Mouse (Mus musculus): Measurements from ENCODE around the gene Mapk11.

The Mapk11 gene

DNA sequence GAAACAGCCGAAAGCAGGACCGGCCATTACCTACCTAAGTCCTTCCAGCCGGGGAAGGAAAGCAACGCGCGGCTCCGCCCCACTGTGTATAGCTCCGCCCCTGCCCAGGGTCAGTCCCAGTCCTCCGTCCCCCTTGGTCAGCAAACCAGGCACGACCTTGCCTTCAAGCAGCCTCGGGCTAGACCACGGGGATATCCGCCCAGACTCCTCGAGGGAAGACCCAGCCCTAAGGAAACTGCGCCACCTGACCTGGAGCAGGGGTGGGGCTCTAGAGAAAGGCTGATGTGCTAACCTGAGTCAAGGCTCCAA, 24.4 kb upstream of the Mapk11 start:
- peak; percentile 79 for DNase-seq (ENCODE audit: low spot score)

GRCm38 (mm10) chr15:89173024-89173905, 23.8 kb upstream of the Mapk11 start:
- peak; percentile 73 for DNase-seq (ENCODE audit: low spot score)

- peak; percentile 45 for DNase-seq (ENCODE audit: low spot score)
These were observed 23.0 kb upstream of the Mapk11 start for GRCm38 (mm10) chr15:89172276-89172935.

GRCm38 (mm10) chr15:89171526-89172051, 22.2 kb upstream of the Mapk11 start:
- DNase-seq (ENCODE audit: low spot score) = no peak

- DNase-seq (ENCODE audit: low spot score) = peak; percentile 42
These were observed 20.7 kb upstream of the Mapk11 start for GRCm38 (mm10) chr15:89170102-89170501.

GRCm38 (mm10) chr15:89169431-89169830, 20.0 kb upstream of the Mapk11 start:
- peak; percentile 85 for DNase-seq (ENCODE audit: low spot score)

GRCm38 (mm10) chr15:89168922-89169321, 19.5 kb upstream of the Mapk11 start:
- peak; percentile 40 for DNase-seq (ENCODE audit: low spot score)

- DNase-seq (ENCODE audit: low spot score) = no peak
These were observed 16.1 kb upstream of the Mapk11 start for GRCm38 (mm10) chr15:89165478-89165877.

DNA sequence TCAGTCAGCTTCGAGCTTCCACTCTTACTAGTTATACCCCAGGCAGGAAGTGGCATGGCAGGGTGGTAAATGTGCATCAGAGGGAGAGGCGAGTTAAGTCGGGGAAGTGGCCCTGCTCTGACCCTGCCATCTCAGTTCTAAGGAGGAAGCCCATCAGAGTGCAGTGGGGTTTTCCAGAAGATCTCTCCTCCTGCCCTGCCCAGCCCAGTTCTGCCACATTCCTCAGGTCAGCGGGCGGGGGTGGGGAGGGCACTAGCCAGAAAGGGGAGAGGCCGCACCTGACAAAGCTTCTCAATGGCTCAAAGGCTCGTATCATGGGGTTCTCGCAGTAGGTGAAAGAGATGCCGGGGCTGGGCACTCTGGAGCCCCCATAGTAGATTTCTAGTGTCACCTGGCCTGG, 12.0 kb upstream of the Mapk11 start:
- DNase-seq (ENCODE audit: low spot score) = no peak

DNA sequence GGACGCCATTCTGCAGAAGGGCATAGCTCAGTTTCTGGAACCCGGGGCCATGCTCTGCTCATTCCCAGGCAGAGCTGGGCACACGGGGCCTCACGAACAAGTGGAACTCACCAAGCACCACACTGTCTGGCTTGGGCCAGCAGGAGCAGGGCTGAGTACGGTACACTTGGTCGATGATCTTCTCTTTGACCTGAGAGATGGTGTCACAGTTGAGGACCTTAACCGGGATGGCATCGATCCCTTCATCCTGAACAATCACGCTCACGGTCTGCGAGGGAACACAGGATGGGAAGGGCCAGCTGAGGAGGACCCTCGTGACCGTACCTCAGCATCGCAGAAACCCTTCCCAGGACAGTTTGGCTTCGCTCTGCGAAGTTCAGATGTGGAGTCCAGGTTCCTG, 9.1 kb upstream of the Mapk11 start:
- DNase-seq (ENCODE audit: low spot score) = no peak

DNA sequence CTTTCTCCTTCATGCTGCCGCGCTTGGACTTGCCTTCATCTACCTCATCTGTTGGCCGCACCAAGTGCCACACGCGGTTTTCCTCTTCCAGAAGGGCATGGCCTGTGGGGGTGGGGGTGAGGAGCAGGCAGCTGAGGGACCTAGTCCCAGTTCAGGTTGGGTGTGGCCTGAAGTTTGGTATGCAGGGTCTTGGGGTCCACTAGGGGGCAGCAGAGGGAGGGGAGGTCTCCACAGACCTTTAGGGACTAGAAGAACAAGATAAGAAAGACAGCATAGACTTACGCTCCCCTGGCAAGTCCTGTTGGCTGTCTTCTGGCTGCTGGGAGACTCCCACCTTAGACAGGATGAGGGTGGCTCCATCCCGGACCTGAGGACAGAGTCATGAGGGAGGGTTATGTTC, 8.5 kb upstream of the Mapk11 start:
- peak; percentile 84 for DNase-seq (ENCODE audit: low spot score)

- DNase-seq (ENCODE audit: low spot score) = no peak
These were observed 2.9 kb upstream of the Mapk11 start for GRCm38 (mm10) chr15:89152312-89152711.

- DNase-seq (ENCODE audit: low spot score) = peak; percentile 67
These were observed 588 bp upstream of the Mapk11 start for GRCm38 (mm10) chr15:89150041-89150390.

DNA sequence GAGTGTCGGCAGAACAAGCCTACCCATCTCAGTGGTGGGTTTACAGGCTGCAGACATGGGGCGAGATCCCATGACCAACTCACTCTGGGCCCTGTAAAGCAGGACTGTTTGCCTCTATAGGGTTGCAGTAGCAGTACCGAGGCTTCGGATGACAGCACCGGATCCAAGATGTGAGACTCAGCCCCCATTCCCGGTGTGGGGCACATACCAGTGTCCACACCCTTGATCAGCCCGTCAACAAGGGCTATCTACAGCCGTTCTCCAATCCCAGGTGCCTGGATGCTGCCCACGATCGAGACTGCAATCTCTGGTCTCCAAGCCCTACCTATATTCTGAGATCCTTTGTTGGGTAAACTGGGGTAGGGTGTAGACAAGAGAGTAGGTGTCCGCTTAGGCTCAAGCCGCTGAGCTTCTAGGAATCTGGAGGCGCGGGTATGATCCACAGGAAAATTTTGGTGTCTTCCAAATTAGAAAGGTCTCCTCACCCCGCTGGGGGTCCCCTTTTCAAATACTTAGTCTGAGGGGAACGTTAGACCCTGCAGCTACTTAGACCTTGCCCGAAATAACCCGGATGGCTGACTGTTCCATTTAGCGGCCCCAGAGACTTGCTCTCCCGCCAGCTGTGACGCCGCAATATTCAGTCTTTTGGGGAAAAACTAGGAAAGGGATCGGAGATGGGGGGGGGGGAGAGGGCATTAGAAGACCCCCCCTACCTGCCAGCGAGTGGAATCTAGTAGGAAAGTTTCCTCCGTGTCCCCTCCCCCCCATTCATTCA, 745 bp downstream of the Mapk11 start:
- no peak for DNase-seq (ENCODE audit: low spot score)

GRCm38 (mm10) chr15:89147895-89148294, 1.5 kb downstream of the Mapk11 start:
- DNase-seq (ENCODE audit: low spot score) = no peak

GRCm38 (mm10) chr15:89147456-89147855, 2.0 kb downstream of the Mapk11 start:
- no peak for DNase-seq (ENCODE audit: low spot score)

DNA sequence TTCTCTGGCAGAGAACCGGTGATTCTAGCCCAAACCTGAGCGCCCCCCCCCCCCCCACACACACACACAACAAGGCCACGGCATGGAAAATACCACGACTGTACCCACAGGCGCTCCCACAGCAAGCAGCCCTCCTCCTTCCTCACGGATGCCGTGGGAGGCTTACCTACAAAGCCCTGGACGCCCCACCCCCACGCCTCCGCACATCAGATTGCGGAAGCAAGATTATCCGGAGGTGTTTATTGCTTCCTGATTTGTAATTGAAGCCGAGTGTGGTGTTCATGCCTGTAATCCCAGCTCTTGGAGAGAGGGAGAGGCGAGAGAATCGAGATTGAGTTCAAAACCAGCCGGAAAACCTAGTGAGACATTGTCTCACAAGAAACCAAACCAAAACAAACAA, 2.4 kb downstream of the Mapk11 start:
- no peak for DNase-seq (ENCODE audit: low spot score)

DNA sequence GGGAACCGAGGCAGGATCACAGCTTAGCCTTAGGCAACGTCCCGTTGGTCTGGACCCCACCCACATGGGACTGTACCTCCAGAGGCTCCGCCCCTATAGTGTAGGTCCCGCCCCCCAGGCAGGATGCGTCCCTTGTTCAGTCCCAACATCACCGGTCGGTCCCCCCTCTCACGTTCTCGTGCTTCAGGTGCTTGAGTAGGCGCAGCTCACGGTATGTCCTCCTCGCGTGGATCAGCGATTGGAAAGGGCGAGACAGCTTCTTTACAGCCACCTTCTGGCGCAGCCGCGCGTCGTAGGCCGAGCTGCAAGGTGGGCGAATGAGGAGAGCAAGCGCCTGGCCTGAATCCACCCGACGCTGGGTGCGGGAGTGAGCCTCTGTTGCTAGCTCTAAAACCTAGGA, 2.9 kb downstream of the Mapk11 start:
- DNase-seq (ENCODE audit: low spot score) = peak; percentile 73

- DNase-seq (ENCODE audit: low spot score) = no peak
These were observed 3.5 kb downstream of the Mapk11 start for GRCm38 (mm10) chr15:89145813-89146350.

- DNase-seq (ENCODE audit: low spot score) = no peak
These were observed 4.5 kb downstream of the Mapk11 start for GRCm38 (mm10) chr15:89144965-89145364.

DNA sequence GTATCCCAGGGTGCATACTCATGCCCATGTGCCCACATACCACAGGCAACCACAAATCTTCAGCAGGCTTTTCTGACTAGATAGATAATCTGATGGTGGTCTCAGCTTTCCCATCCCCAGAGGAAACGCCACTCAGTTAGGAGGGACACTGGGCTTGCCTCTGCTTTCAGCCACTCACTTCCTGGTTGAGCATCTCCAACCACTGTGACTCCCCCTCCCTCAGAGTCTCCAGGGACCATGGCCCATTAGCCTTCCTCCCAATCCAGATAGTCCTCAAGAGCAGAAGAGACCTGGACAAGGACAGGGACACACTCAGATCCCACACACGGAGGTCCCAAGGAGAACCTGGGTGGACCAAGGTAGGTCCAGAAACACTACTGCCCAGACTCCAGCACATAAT, 6.3 kb downstream of the Mapk11 start:
- no peak for DNase-seq (ENCODE audit: low spot score)

GRCm38 (mm10) chr15:89141905-89142304, 7.5 kb downstream of the Mapk11 start:
- no peak for DNase-seq (ENCODE audit: low spot score)

All from testis, postnatal 10 days (tissue).